Mouse (Mus musculus): ENCODE results near the gene Cyp4f17. TPM values are rescaled to one million over a fixed set of nuclear protein-coding genes. Genes with fewer than 3 reads are reported as not detected.
"Not testable (repeated sequence)": the region's sequence is repeated elsewhere in the genome, so short reads cannot be mapped to it uniquely, and the experiment has no call there.

The Cyp4f17 gene
- polyA plus RNA-seq, 1 experiment = 4.8 TPM

- peak within 1 kb of the TSS; percentile 37 for H3K4me3 ChIP-seq (ENCODE audit: control insufficient read depth, insufficient read depth, low read length)
- 0 out of 2 replicates have a peak, but pooled peaks have one; percentile 28 for TF ChIP-seq POLR2A (IDR thresholded peaks at IDR 0.05; ENCODE audit: control insufficient read depth, extremely low read depth, insufficient read depth, low read length, poor library complexity)
- H3K27ac ChIP-seq (ENCODE audit: control insufficient read depth, insufficient read depth, low read length) = peak within 1 kb of the TSS; percentile 22; the same call in 1 of the 2 replicates
- peak; percentile 81 for DNase-seq
- H3K36me3 ChIP-seq (ENCODE audit: control insufficient read depth, insufficient read depth, low read length); H3K27me3 ChIP-seq (ENCODE audit: control insufficient read depth, insufficient read depth, low read length): not testable (repeated sequence)
- WGBS = 7% methylated on average over 5 of the region's 5 CpGs
- peaks cover 30% of the 10 kb centered on the region for H3K4me1 ChIP-seq (replicated peaks; ENCODE audit: control insufficient read depth, insufficient read depth, low read length)
These were observed 30.4 kb downstream of the Cyp4f17 start, which contains the start of gene Cyp4f16 for GRCm38 (mm10) chr17:32536051-32536866. TSS of gene Cyp4f16 (plus strand) at chr17:32536558.

DNA sequence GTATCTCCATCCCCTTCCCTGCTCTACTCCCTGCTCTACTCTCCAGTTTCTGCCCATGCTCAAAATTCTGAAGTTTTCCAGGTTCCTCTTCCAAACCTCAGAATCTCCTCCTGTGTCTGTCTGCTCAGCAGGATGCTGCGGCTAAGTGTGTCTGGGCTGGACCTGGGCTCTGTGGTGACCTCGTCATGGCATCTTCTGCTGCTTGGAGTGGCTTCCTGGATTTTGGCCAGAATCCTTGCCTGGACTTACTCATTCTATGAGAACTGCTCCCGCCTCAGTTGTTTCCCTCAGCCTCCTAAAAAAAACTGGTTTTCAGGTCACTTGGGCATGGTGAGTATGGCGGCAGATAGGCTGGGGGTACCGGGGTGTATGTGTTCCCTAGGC is 31.0 kb downstream of the Cyp4f17 start:
- H3K36me3 ChIP-seq (ENCODE audit: control insufficient read depth, insufficient read depth, low read length) = no peaks in the 10 kb centered on the region
- no peaks in the 10 kb centered on the region for H3K27me3 ChIP-seq (ENCODE audit: control insufficient read depth, insufficient read depth, low read length)
- TF ChIP-seq CTCF (IDR thresholded peaks at IDR 0.05; ENCODE audit: borderline replicate concordance, control insufficient read depth, extremely low read depth, insufficient read depth, low read length, poor library complexity) (no peak), POLR2A (IDR thresholded peaks at IDR 0.05; ENCODE audit: control insufficient read depth, extremely low read depth, insufficient read depth, low read length, poor library complexity) (no peak)
- 70% methylated on average over 5 of the region's 5 CpGs for WGBS
- no peak for DNase-seq
- H3K4me3 ChIP-seq (ENCODE audit: control insufficient read depth, insufficient read depth, low read length) = peak overlapping the region; percentile 37
- no peak overlapping the region; the same call in 1 of the 2 replicates for H3K27ac ChIP-seq (ENCODE audit: control insufficient read depth, insufficient read depth, low read length)
- H3K4me1 ChIP-seq (replicated peaks; ENCODE audit: control insufficient read depth, insufficient read depth, low read length) = peaks cover 26% of the 10 kb centered on the region

- not testable (repeated sequence) for H3K27me3 ChIP-seq (ENCODE audit: control insufficient read depth, insufficient read depth, low read length)
- 93% methylated on average over 5 of the region's 5 CpGs for WGBS
These were observed 38.9 kb downstream of the Cyp4f17 start for GRCm38 (mm10) chr17:32544792-32545191.

GRCm38 (mm10) chr17:32550377-32550776 is 44.5 kb downstream of the Cyp4f17 start:
- H3K4me1 ChIP-seq (replicated peaks; ENCODE audit: control insufficient read depth, insufficient read depth, low read length); H3K27ac ChIP-seq (ENCODE audit: control insufficient read depth, insufficient read depth, low read length); H3K27me3 ChIP-seq (ENCODE audit: control insufficient read depth, insufficient read depth, low read length); DNase-seq; H3K36me3 ChIP-seq (ENCODE audit: control insufficient read depth, insufficient read depth, low read length): not testable (repeated sequence)
- 91% methylated on average over 3 of the region's 3 CpGs for WGBS
- peak overlapping the region; percentile 23; the same call in 1 of the 2 replicates for H3K4me3 ChIP-seq (ENCODE audit: control insufficient read depth, insufficient read depth, low read length)

More at GRCm38 (mm10) chr17:32544792-32545191, 38.9 kb downstream of the Cyp4f17 start:
- H3K27ac ChIP-seq (ENCODE audit: control insufficient read depth, insufficient read depth, low read length); H3K4me1 ChIP-seq (replicated peaks; ENCODE audit: control insufficient read depth, insufficient read depth, low read length); DNase-seq; H3K4me3 ChIP-seq (ENCODE audit: control insufficient read depth, insufficient read depth, low read length); H3K36me3 ChIP-seq (ENCODE audit: control insufficient read depth, insufficient read depth, low read length): not testable (repeated sequence)

- TF ChIP-seq CTCF (IDR thresholded peaks at IDR 0.05; ENCODE audit: borderline replicate concordance, control insufficient read depth, extremely low read depth, insufficient read depth, low read length, poor library complexity) (peak; percentile 55; the same call in 1 of the 2 replicates), POLR2A (IDR thresholded peaks at IDR 0.05; ENCODE audit: control insufficient read depth, extremely low read depth, insufficient read depth, low read length, poor library complexity) (no peak)
- no peaks in the 10 kb centered on the region for H3K36me3 ChIP-seq (ENCODE audit: control insufficient read depth, insufficient read depth, low read length)
- H3K4me1 ChIP-seq (replicated peaks; ENCODE audit: control insufficient read depth, insufficient read depth, low read length) = peaks cover 8% of the 10 kb centered on the region; the same call in 1 of the 2 replicates
- peak overlapping the region; percentile 23 for H3K4me3 ChIP-seq (ENCODE audit: control insufficient read depth, insufficient read depth, low read length)
- H3K27me3 ChIP-seq (ENCODE audit: control insufficient read depth, insufficient read depth, low read length) = no peaks in the 10 kb centered on the region
- 59% methylated on average over 20 of the region's 20 CpGs for WGBS
- no peak overlapping the region for H3K27ac ChIP-seq (ENCODE audit: control insufficient read depth, insufficient read depth, low read length)
- DNase-seq = peak; percentile 78
These were observed 45.3 kb downstream of the Cyp4f17 start for GRCm38 (mm10) chr17:32550900-32551770.

DNA sequence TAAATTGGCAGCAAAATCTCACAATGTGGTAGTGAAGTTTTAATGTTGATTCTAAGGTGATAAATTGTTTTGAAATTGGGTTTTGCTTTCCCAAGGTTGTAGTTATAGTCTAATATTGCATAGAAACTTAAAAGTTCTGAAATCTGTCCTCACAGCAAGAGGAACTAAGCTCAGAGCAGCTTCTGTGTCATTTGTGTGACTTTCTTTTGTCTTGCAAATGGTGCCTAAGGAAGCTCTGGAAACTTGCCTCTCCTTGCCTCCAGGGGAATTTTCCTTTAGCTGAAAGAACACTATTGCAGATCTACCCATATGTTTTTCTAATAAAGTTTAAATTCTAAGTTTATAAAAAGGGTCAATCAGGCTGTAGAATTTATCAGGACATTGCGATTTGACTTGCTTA is 47.2 kb downstream of the Cyp4f17 start:
- WGBS = 89% methylated on average over 1 of the region's 1 CpGs
- H3K4me3 ChIP-seq (ENCODE audit: control insufficient read depth, insufficient read depth, low read length); H3K27ac ChIP-seq (ENCODE audit: control insufficient read depth, insufficient read depth, low read length); H3K27me3 ChIP-seq (ENCODE audit: control insufficient read depth, insufficient read depth, low read length); H3K36me3 ChIP-seq (ENCODE audit: control insufficient read depth, insufficient read depth, low read length); H3K4me1 ChIP-seq (replicated peaks; ENCODE audit: control insufficient read depth, insufficient read depth, low read length); DNase-seq: not testable (repeated sequence)

- 78% methylated on average over 9 of the region's 9 CpGs for WGBS
- not testable (repeated sequence) for DNase-seq; H3K4me3 ChIP-seq (ENCODE audit: control insufficient read depth, insufficient read depth, low read length); H3K36me3 ChIP-seq (ENCODE audit: control insufficient read depth, insufficient read depth, low read length); H3K27me3 ChIP-seq (ENCODE audit: control insufficient read depth, insufficient read depth, low read length); H3K27ac ChIP-seq (ENCODE audit: control insufficient read depth, insufficient read depth, low read length); H3K4me1 ChIP-seq (replicated peaks; ENCODE audit: control insufficient read depth, insufficient read depth, low read length)
These were observed 48.5 kb downstream of the Cyp4f17 start for GRCm38 (mm10) chr17:32554368-32554767.

GRCm38 (mm10) chr17:32563301-32563700 is 57.5 kb downstream of the Cyp4f17 start:
- not testable (repeated sequence) for H3K27ac ChIP-seq (ENCODE audit: control insufficient read depth, insufficient read depth, low read length); H3K4me3 ChIP-seq (ENCODE audit: control insufficient read depth, insufficient read depth, low read length); H3K36me3 ChIP-seq (ENCODE audit: control insufficient read depth, insufficient read depth, low read length); DNase-seq; H3K4me1 ChIP-seq (replicated peaks; ENCODE audit: control insufficient read depth, insufficient read depth, low read length); H3K27me3 ChIP-seq (ENCODE audit: control insufficient read depth, insufficient read depth, low read length)
- 84% methylated on average over 2 of the region's 2 CpGs for WGBS

DNA sequence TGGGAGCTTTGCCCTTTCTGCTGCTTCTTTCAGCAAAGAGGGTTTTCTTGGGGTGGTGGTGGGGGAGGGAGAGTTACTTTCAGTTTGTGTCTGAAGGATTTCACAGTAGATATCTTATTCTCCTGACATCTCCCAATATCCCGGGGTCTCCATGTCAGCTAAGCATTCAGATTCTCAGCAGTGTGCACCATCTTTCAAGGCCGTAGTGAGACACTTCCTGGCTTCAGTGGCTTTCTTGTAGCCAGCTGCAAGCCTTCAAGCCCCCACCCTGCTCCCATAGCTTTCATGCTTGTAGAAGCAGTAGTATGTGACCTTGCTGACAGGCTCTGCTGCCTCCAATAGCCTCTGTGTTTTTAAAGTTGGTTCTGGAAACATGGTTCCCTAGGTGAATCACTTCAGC is 67.4 kb downstream of the Cyp4f17 start:
- not testable (repeated sequence) for H3K4me3 ChIP-seq (ENCODE audit: control insufficient read depth, insufficient read depth, low read length); H3K4me1 ChIP-seq (replicated peaks; ENCODE audit: control insufficient read depth, insufficient read depth, low read length); H3K27me3 ChIP-seq (ENCODE audit: control insufficient read depth, insufficient read depth, low read length); H3K36me3 ChIP-seq (ENCODE audit: control insufficient read depth, insufficient read depth, low read length)
- WGBS = 78% methylated on average over 2 of the region's 2 CpGs
- DNase-seq = peak; percentile 12
- peak overlapping the region; percentile 77 for H3K27ac ChIP-seq (ENCODE audit: control insufficient read depth, insufficient read depth, low read length)

Measured in thymus, adult 2 months (tissue).